Mouse (Mus musculus): ENCODE data around the gene Dscam. TPM values are rescaled to one million over a fixed set of nuclear protein-coding genes. Genes with fewer than 3 reads are reported as not detected.
A peak's percentile ranks its signal among the peaks of the same experiment; 100 is the strongest.

The Dscam gene
- total and polyA plus RNA-seq, 2 experiments from 2014 or later, result 7.9 to 29.1 TPM

GRCm38 (mm10) chr16:97062207-97062606 lies 108.3 kb downstream of the Dscam start:
- Histone ChIP-seq H3K27me3 (ENCODE audit: insufficient read depth, low read length) (no peaks in the 10 kb centered on the region), H3K9ac (no peak overlapping the region), H3K27ac (ENCODE audit: low read depth, low read length) (no peak overlapping the region), H3K36me3 (ENCODE audit: insufficient read depth) (no peaks in the 10 kb centered on the region), H3K4me3 (ENCODE audit: low read depth, low read length) (no peak overlapping the region), H3K9me3 (ENCODE audit: low read length) (no peaks in the 10 kb centered on the region), H3K4me1 (ENCODE audit: insufficient read depth) (peaks cover 11% of the 10 kb centered on the region), H3K4me2 (ENCODE audit: low read depth) (no peak overlapping the region)
- DNase-seq, result no peak
- no peak for ATAC-seq
- WGBS, result 83% methylated on average over 3 of the region's 3 CpGs
- no peak for TF ChIP-seq CTCF (IDR thresholded peaks at IDR 0.05; ENCODE audit: low read depth)

GRCm38 (mm10) chr16:97061390-97061789 lies 109.2 kb downstream of the Dscam start:
- Histone ChIP-seq H3K9ac (no peak overlapping the region), H3K27me3 (ENCODE audit: insufficient read depth, low read length) (no peaks in the 10 kb centered on the region), H3K36me3 (ENCODE audit: insufficient read depth) (no peaks in the 10 kb centered on the region), H3K4me3 (ENCODE audit: low read depth, low read length) (no peak overlapping the region), H3K4me1 (ENCODE audit: insufficient read depth) (peaks cover 11% of the 10 kb centered on the region), H3K4me2 (ENCODE audit: low read depth) (no peak overlapping the region), H3K9me3 (ENCODE audit: low read length) (no peaks in the 10 kb centered on the region), H3K27ac (ENCODE audit: low read depth, low read length) (no peak overlapping the region)
- TF ChIP-seq CTCF (IDR thresholded peaks at IDR 0.05; ENCODE audit: low read depth), result no peak
- peak; percentile 75 for DNase-seq
- peak; percentile 88 for ATAC-seq
- 57% methylated on average over 7 of the region's 7 CpGs for WGBS

- Histone ChIP-seq H3K4me1 (ENCODE audit: insufficient read depth) (peaks cover 11% of the 10 kb centered on the region), H3K9me3 (ENCODE audit: low read length) (no peaks in the 10 kb centered on the region), H3K36me3 (ENCODE audit: insufficient read depth) (no peaks in the 10 kb centered on the region), H3K27ac (ENCODE audit: low read depth, low read length) (no peak overlapping the region), H3K4me3 (ENCODE audit: low read depth, low read length) (no peak overlapping the region), H3K9ac (no peak overlapping the region), H3K4me2 (ENCODE audit: low read depth) (no peak overlapping the region), H3K27me3 (ENCODE audit: insufficient read depth, low read length) (no peaks in the 10 kb centered on the region)
- DNase-seq, result no peak
- ATAC-seq, result peak; percentile 9; the same call in 1 of the 2 replicates
- no peak for TF ChIP-seq CTCF (IDR thresholded peaks at IDR 0.05; ENCODE audit: low read depth)
Observed at GRCm38 (mm10) chr16:97060736-97061135, 109.8 kb downstream of the Dscam start.

- Histone ChIP-seq H3K4me2 (ENCODE audit: low read depth) (no peak overlapping the region), H3K4me1 (ENCODE audit: insufficient read depth) (peaks cover 11% of the 10 kb centered on the region), H3K27ac (ENCODE audit: low read depth, low read length) (0 out of 2 replicates have a peak overlapping the region, but pooled peaks have one; percentile 21), H3K36me3 (ENCODE audit: insufficient read depth) (no peaks in the 10 kb centered on the region), H3K9ac (no peak overlapping the region), H3K4me3 (ENCODE audit: low read depth, low read length) (no peak overlapping the region), H3K27me3 (ENCODE audit: insufficient read depth, low read length) (no peaks in the 10 kb centered on the region), H3K9me3 (ENCODE audit: low read length) (no peaks in the 10 kb centered on the region)
- peak; percentile 27; the same call in 1 of the 2 replicates for ATAC-seq
- peak; percentile 42 for DNase-seq
- WGBS, result 33% methylated on average over 4 of the region's 4 CpGs
- no peak for TF ChIP-seq CTCF (IDR thresholded peaks at IDR 0.05; ENCODE audit: low read depth)
Observed at GRCm38 (mm10) chr16:97060276-97060675, 110.3 kb downstream of the Dscam start.

- Histone ChIP-seq H3K9me3 (ENCODE audit: low read length) (no peaks in the 10 kb centered on the region), H3K4me2 (ENCODE audit: low read depth) (no peak overlapping the region), H3K4me3 (ENCODE audit: low read depth, low read length) (no peak overlapping the region), H3K27ac (ENCODE audit: low read depth, low read length) (no peak overlapping the region), H3K9ac (no peak overlapping the region), H3K4me1 (ENCODE audit: insufficient read depth) (no peaks in the 10 kb centered on the region), H3K36me3 (ENCODE audit: insufficient read depth) (no peaks in the 10 kb centered on the region; the same call in 1 of the 2 replicates), H3K27me3 (ENCODE audit: insufficient read depth, low read length) (no peaks in the 10 kb centered on the region)
- no peak for ATAC-seq
- 54% methylated on average over 4 of the region's 4 CpGs for WGBS
- no peak for TF ChIP-seq CTCF (IDR thresholded peaks at IDR 0.05; ENCODE audit: low read depth)
- DNase-seq, result no peak
Observed at GRCm38 (mm10) chr16:97035271-97035670, 135.3 kb downstream of the Dscam start.

- 93% methylated on average over 3 of the region's 3 CpGs for WGBS
- DNase-seq, result no peak
- Histone ChIP-seq H3K27ac (ENCODE audit: low read depth, low read length) (no peak overlapping the region), H3K36me3 (ENCODE audit: insufficient read depth) (no peaks in the 10 kb centered on the region; the same call in 1 of the 2 replicates), H3K4me3 (ENCODE audit: low read depth, low read length) (no peak overlapping the region), H3K9me3 (ENCODE audit: low read length) (no peaks in the 10 kb centered on the region), H3K9ac (no peak overlapping the region), H3K4me2 (ENCODE audit: low read depth) (no peak overlapping the region), H3K27me3 (ENCODE audit: insufficient read depth, low read length) (no peaks in the 10 kb centered on the region), H3K4me1 (ENCODE audit: insufficient read depth) (no peaks in the 10 kb centered on the region)
- no peak for ATAC-seq
- no peak for TF ChIP-seq CTCF (IDR thresholded peaks at IDR 0.05; ENCODE audit: low read depth)
Observed at GRCm38 (mm10) chr16:97033540-97034058, 137.0 kb downstream of the Dscam start.

- no peak overlapping the region for H3K4me3 ChIP-seq (ENCODE audit: low read depth, low read length)
- no peak for TF ChIP-seq CTCF (IDR thresholded peaks at IDR 0.05; ENCODE audit: low read depth)
- H3K9ac ChIP-seq, result no peak overlapping the region
- WGBS, result 25% methylated on average over 1 of the region's 1 CpGs
- no peak overlapping the region for H3K27ac ChIP-seq (ENCODE audit: low read depth, low read length)
- peaks cover 6% of the 10 kb centered on the region; the same call in 1 of the 2 replicates for H3K4me1 ChIP-seq (ENCODE audit: insufficient read depth)
- H3K9me3 ChIP-seq (ENCODE audit: low read length), result no peaks in the 10 kb centered on the region
- DNase-seq, result no peak
- no peak overlapping the region for H3K4me2 ChIP-seq (ENCODE audit: low read depth)
- no peaks in the 10 kb centered on the region for H3K27me3 ChIP-seq (ENCODE audit: insufficient read depth, low read length)
- no peaks in the 10 kb centered on the region for H3K36me3 ChIP-seq (ENCODE audit: insufficient read depth)
- ATAC-seq, result no peak
Observed at GRCm38 (mm10) chr16:97027701-97028100, 142.9 kb downstream of the Dscam start.

Data from forebrain, postnatal 0 days (tissue).